Mouse (Mus musculus): ENCODE results near the gene Erich2.
"Not testable (repeated sequence)": the region's sequence is repeated elsewhere in the genome, so short reads cannot be mapped to it uniquely, and the experiment has no call there.

Gene Erich2

GRCm38 (mm10) chr2:70508496-70508895 lies at the start of gene Erich2:
Gene Erich2 (plus strand): TSS chr2:70508819.
- DNase-seq (ENCODE audit: low spot score) = no peak

- DNase-seq (ENCODE audit: low spot score) = no peak
Observed at GRCm38 (mm10) chr2:70463606-70464005, 45.0 kb upstream of the Erich2 start.

- DNase-seq (ENCODE audit: low spot score) = no peak
Observed at GRCm38 (mm10) chr2:70471136-70471535, 37.5 kb upstream of the Erich2 start.

- DNase-seq (ENCODE audit: low spot score) = no peak
Observed at GRCm38 (mm10) chr2:70471861-70472620, 36.6 kb upstream of the Erich2 start.

GRCm38 (mm10) chr2:70497715-70498318 lies 10.8 kb upstream of the Erich2 start:
- no peak for DNase-seq (ENCODE audit: low spot score)

GRCm38 (mm10) chr2:70503436-70503835 lies 5.2 kb upstream of the Erich2 start:
- no peak for DNase-seq (ENCODE audit: low spot score)

GRCm38 (mm10) chr2:70505229-70505628 lies 3.4 kb upstream of the Erich2 start:
- DNase-seq (ENCODE audit: low spot score) = no peak

GRCm38 (mm10) chr2:70505896-70506295 lies 2.7 kb upstream of the Erich2 start:
- DNase-seq (ENCODE audit: low spot score) = no peak

- no peak for DNase-seq (ENCODE audit: low spot score)
Observed at GRCm38 (mm10) chr2:70506372-70506771, 2.2 kb upstream of the Erich2 start.

GRCm38 (mm10) chr2:70509021-70509632 lies 508 bp downstream of the Erich2 start:
- no peak for DNase-seq (ENCODE audit: low spot score)

GRCm38 (mm10) chr2:70538283-70538682 lies 29.7 kb downstream of the Erich2 start:
- not testable (repeated sequence) for DNase-seq (ENCODE audit: low spot score)

- DNase-seq (ENCODE audit: low spot score) = no peak
Observed at GRCm38 (mm10) chr2:70550671-70551070, 42.1 kb downstream of the Erich2 start.

GRCm38 (mm10) chr2:70551446-70551845 lies 42.8 kb downstream of the Erich2 start:
- DNase-seq (ENCODE audit: low spot score) = no peak

GRCm38 (mm10) chr2:70552067-70552598 lies 43.5 kb downstream of the Erich2 start:
- no peak for DNase-seq (ENCODE audit: low spot score)

- no peak for DNase-seq (ENCODE audit: low spot score)
Observed at GRCm38 (mm10) chr2:70552772-70553171, 44.2 kb downstream of the Erich2 start, which contains the start of gene Gad1. Gene Gad1 (plus strand): TSS chr2:70553072.

GRCm38 (mm10) chr2:70553826-70554225 lies 45.2 kb downstream of the Erich2 start:
- no peak for DNase-seq (ENCODE audit: low spot score)

GRCm38 (mm10) chr2:70558112-70558842 lies 49.7 kb downstream of the Erich2 start:
- DNase-seq (ENCODE audit: low spot score) = peak; percentile 44

- DNase-seq (ENCODE audit: low spot score) = peak; percentile 15
Observed at GRCm38 (mm10) chr2:70558843-70559451, 50.3 kb downstream of the Erich2 start.

- DNase-seq (ENCODE audit: low spot score) = peak; percentile 60
Observed at GRCm38 (mm10) chr2:70559520-70559919, 50.9 kb downstream of the Erich2 start.

GRCm38 (mm10) chr2:70561077-70561795 lies 52.6 kb downstream of the Erich2 start:
- no peak for DNase-seq (ENCODE audit: low spot score)

- no peak for DNase-seq (ENCODE audit: low spot score)
Observed at GRCm38 (mm10) chr2:70562011-70562491, 53.4 kb downstream of the Erich2 start.
